Mouse (Mus musculus) embryonic facial prominence, embryonic 14.5 days (tissue): ENCODE measurements around the gene Flnb. TPM values are rescaled to one million over a fixed set of nuclear protein-coding genes. Genes with fewer than 3 reads are reported as not detected.

Experiments
- ATAC-seq: fragments of 200-750 bp; cut with Nextera tagmentation; 2 replicates; pipeline ENCODE4 v1.8.0; 2017; ENCODE audit warnings: low read depth, moderate number of reproducible peaks, moderate TSS enrichment
- DNase-seq: peaks from one replicate; pipeline ENCODE4 v3.0.0-alpha.2; 2015; ENCODE audit warnings: low spot score
- H3K27ac ChIP-seq: fragments of 300-500 bp; sonication (generic); replicated peaks from 2 replicates; pipeline ENCODE4 v1.5.1; 2014; ENCODE audit warnings: low read depth, mild to moderate bottlenecking, low read length, moderate library complexity
- H3K27me3 ChIP-seq: fragments of 300-500 bp; sonication (generic); replicated peaks from 2 replicates; pipeline ENCODE4 v1.6.1; 2014; ENCODE audit warnings: low read length; ENCODE audit not compliant: control insufficient read depth, insufficient read depth
- H3K36me3 ChIP-seq: fragments of 300-500 bp; sonication (generic); 2 replicates; pipeline ENCODE4 v1.6.1; 2014; ENCODE audit warnings: low read length, mixed read lengths; ENCODE audit not compliant: control insufficient read depth, insufficient read depth
- H3K4me1 ChIP-seq: fragments of 300-500 bp; sonication (generic); 2 replicates; pipeline ENCODE4 v1.6.1; 2014; ENCODE audit warnings: antibody characterized with exemption, low read length; ENCODE audit not compliant: control insufficient read depth, insufficient read depth
- H3K4me2 ChIP-seq: fragments of 300-500 bp; sonication (generic); 2 replicates; pipeline ENCODE4 v1.6.1; 2014; ENCODE audit warnings: low read depth, mild to moderate bottlenecking, low read length, moderate library complexity, mixed read lengths
- H3K4me3 ChIP-seq: fragments of 300-500 bp; sonication (generic); 2 replicates; pipeline ENCODE4 v1.5.1; 2014; ENCODE audit warnings: low read depth, mild to moderate bottlenecking, low read length
- H3K9ac ChIP-seq: fragments of 300-500 bp; sonication (generic); 2 replicates; pipeline ENCODE4 v1.6.1; 2014; ENCODE audit warnings: low read depth, mild to moderate bottlenecking, low read length, moderate library complexity, mixed read lengths
- H3K9me3 ChIP-seq: fragments of 300-500 bp; sonication (generic); 2 replicates; pipeline ENCODE4 v1.6.1; 2016; ENCODE audit warnings: low read length; ENCODE audit not compliant: control insufficient read depth
- WGBS: fragments of 180-500 bp; shearing (Covaris S2); extraction: QIAGEN DNeasy Blood & Tissue Kit; methylation state at CpG from one replicate; pipeline ENCODE4 v1.1.7; 2014; 5-methylcytosine and 5-hydroxymethylcytosine counted together
- polyA plus RNA-seq: library from polyadenylated mRNA; unstranded; fragments of >200 nt; fragmentation: Nextera tagmentation; extraction: Ambion mirVana; gene quantifications from 2 replicates; pipeline ENCODE4 v1.2.1, GENCODE M21; 2014

The Flnb gene
- polyA plus RNA-seq, 1 experiment from 2014 or later, result 26.7 TPM

DNA sequence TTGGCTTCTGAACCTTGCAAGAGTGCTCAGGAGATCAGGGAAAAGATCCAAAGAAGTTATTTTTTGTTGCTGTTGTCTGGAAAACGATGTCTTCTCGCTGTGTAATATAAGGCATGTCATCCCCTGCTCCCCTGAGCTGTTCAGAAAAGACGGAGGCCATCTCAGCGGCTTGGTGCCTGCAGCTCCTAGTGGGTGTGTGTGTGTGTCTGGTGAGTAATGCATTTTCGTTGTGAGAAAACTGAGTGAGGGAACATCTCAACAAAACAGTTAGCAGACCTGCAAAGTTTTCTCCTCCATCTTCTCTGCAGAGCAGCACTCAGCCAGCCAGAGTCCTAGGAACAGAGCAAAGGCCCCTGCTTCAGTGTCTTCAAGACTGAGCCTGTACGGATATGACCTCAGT is 36.6 kb downstream of the Flnb start:
- ATAC-seq (no peak), DNase-seq (no peak)
- Histone ChIP-seq H3K4me1 (peaks cover 46% of the 10 kb centered on the region), H3K27ac (peak overlapping the region; percentile 23; the same call in 1 of the 2 replicates), H3K9me3 (no peaks in the 10 kb centered on the region), H3K36me3 (no peaks in the 10 kb centered on the region), H3K9ac (no peak overlapping the region), H3K4me3 (no peak overlapping the region), H3K27me3 (no peaks in the 10 kb centered on the region), H3K4me2 (no peak overlapping the region)
- WGBS, result 72% methylated on average over 6 of the region's 6 CpGs

DNA sequence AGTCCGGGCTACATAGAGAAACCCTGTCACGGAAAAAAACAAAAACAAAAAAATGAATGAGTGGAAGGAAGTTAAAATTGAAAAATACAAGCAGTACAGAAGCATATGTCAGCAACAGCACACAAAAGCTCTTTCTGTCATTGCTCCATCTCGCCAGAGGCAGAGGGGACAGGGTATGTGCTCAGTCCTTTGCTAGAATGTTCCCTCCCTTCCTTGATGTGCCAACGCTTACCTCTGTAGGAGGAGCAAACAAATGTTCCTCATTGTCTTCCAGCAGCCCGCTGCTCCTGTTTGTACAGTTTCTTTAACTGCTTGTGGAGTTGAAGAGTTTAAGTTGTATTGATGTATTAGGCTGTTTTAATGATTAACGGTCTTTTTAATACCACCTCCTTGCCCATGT is 37.3 kb downstream of the Flnb start:
- H3K27ac ChIP-seq, result peak overlapping the region; percentile 23; the same call in 1 of the 2 replicates
- H3K9me3 ChIP-seq, result no peaks in the 10 kb centered on the region
- H3K4me3 ChIP-seq, result no peak overlapping the region
- 42% methylated on average over 6 of the region's 6 CpGs for WGBS
- H3K9ac ChIP-seq, result no peak overlapping the region
- peaks cover 46% of the 10 kb centered on the region for H3K4me1 ChIP-seq
- no peak for ATAC-seq
- H3K4me2 ChIP-seq, result no peak overlapping the region
- peak; percentile 36 for DNase-seq
- H3K36me3 ChIP-seq, result no peaks in the 10 kb centered on the region
- no peaks in the 10 kb centered on the region for H3K27me3 ChIP-seq

DNA sequence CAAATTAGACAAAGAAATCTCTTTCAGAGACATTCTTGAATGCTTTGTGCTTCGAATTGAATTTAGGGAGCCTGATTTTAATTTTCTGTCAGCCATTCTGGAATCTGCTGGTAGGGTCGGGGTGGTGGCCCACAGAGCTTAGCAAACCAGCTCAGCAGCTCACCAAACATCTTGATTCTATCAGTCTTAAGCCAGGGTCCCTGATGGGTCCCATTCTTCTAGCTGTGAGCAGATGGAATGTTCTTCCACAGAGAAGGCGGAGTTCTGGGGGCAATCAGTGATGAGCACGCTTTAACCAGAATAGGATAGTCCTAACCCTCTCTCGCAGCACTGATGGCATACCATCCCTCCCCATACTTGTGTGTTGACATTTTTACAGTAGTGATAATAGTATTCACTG is 37.7 kb downstream of the Flnb start:
- peaks cover 43% of the 10 kb centered on the region for H3K4me1 ChIP-seq
- H3K4me2 ChIP-seq, result no peak overlapping the region
- H3K27ac ChIP-seq, result peak overlapping the region; percentile 68
- no peak overlapping the region for H3K9ac ChIP-seq
- no peaks in the 10 kb centered on the region for H3K27me3 ChIP-seq
- no peaks in the 10 kb centered on the region for H3K36me3 ChIP-seq
- H3K9me3 ChIP-seq, result no peaks in the 10 kb centered on the region
- DNase-seq (peak; percentile 59), ATAC-seq (peak; percentile 14; the same call in 1 of the 2 replicates)
- WGBS, result 47% methylated on average over 5 of the region's 5 CpGs
- H3K4me3 ChIP-seq, result no peak overlapping the region

DNA sequence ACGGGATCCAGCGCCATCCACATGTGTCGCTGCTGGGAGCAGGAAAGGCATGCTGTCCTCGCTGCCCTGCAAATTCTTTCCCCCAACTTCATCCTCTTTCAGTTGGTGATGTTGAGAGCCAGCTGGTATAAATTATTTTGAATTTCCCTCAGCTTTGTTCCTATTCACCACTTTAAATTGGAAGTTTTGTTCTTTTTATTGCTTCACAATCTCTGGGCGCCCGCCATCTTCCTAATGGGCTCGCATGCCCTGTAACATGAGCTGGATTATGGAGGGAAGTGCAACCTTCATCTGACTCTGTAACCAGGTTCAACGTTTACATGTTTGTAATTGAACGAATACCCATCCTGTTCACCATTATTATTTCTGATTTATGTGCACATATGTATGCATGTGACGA is 38.6 kb downstream of the Flnb start:
- H3K4me3 ChIP-seq, result no peak overlapping the region
- no peak for ATAC-seq
- no peaks in the 10 kb centered on the region for H3K9me3 ChIP-seq
- 0 out of 2 replicates have a peak overlapping the region, but pooled peaks have one; percentile 20 for H3K4me2 ChIP-seq
- H3K27me3 ChIP-seq, result no peaks in the 10 kb centered on the region
- 43% methylated on average over 10 of the region's 10 CpGs for WGBS
- no peak overlapping the region for H3K9ac ChIP-seq
- H3K4me1 ChIP-seq, result peaks cover 38% of the 10 kb centered on the region
- no peaks in the 10 kb centered on the region for H3K36me3 ChIP-seq
- H3K27ac ChIP-seq, result peak overlapping the region; percentile 68
- DNase-seq, result peak; percentile 32

DNA sequence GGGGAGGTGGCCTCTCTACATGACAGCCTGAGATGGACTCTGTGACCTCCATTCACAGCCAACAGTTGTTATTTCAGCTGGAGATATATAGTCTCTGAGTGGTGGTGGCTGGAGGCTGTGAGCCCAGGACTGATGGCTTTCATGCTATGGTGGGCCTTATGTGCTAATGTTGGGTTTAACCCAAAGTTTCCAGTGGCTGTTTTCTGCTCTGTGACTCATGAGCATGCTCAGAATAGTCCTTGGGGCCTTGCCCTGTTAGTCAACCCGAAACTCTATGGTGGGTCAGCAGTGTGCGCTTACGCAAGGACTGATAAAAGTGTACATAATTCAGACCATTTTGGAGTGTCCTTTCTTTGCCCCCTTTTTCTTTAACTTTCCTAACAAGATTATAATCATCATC is 40.1 kb downstream of the Flnb start:
- Histone ChIP-seq H3K9ac (no peak overlapping the region), H3K27me3 (no peaks in the 10 kb centered on the region), H3K4me3 (no peak overlapping the region), H3K36me3 (no peaks in the 10 kb centered on the region), H3K9me3 (no peaks in the 10 kb centered on the region), H3K27ac (no peak overlapping the region), H3K4me1 (peaks cover 23% of the 10 kb centered on the region), H3K4me2 (no peak overlapping the region)
- WGBS, result 94% methylated on average over 3 of the region's 3 CpGs
- no peak for DNase-seq
- ATAC-seq, result no peak

DNA sequence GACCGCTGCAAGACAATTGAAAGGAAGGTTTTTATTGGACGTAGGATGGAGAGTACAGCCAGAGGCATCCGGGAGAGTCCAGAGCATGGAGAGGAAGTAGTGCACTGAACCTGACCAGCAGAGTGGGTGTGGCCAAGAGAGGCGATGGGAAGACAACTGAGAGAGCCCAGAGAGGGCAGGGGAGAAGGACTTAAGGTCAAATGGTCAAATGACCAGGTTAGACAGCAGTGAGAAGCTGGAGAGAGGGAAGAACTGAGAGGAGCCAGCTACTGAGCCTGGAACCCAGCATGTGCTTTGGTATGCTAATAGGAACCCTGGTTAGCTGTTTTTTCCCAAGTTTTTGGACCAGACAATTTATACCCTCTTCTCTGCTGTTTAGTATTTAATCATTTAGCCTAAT is 40.7 kb downstream of the Flnb start:
- Histone ChIP-seq H3K36me3 (no peaks in the 10 kb centered on the region), H3K27me3 (no peaks in the 10 kb centered on the region), H3K27ac (no peak overlapping the region), H3K9me3 (no peaks in the 10 kb centered on the region), H3K4me3 (no peak overlapping the region), H3K4me2 (no peak overlapping the region), H3K4me1 (peaks cover 26% of the 10 kb centered on the region), H3K9ac (no peak overlapping the region)
- ATAC-seq (no peak), DNase-seq (no peak)
- WGBS, result 65% methylated on average over 4 of the region's 4 CpGs

DNA sequence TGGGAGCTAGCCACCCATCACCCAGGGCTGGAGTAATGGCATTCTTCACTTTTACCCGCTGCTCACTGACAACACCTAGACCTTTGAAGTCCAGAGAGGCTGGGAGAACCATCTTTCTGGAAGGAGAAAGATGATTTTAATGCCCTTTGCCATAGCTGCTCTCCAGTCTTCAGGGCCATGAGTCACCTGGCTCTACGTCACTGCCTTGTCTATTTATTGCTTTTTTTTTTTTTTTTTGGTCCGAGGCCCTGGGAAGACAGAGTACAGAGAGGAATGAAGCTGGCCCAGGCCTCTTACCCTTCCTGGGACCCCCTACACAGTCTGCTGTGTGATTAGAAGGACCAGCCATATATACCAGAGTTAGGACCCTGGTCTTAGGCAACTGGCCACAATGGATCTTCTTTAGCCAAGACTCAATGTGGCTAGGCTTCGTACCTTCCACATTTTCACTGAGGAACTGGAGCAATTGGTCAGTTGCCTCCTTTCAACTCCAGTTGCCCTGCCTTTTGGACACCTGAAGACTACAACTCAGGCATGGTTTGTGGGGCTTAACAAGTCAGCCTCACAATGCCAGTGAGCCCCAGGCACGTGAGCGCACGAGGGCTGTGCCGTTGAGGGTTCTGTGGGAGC is 42.9 kb downstream of the Flnb start:
- Histone ChIP-seq H3K9me3 (no peaks in the 10 kb centered on the region), H3K4me3 (no peak overlapping the region), H3K4me1 (peaks cover 30% of the 10 kb centered on the region), H3K36me3 (no peaks in the 10 kb centered on the region), H3K27me3 (no peaks in the 10 kb centered on the region), H3K27ac (no peak overlapping the region), H3K4me2 (no peak overlapping the region), H3K9ac (no peak overlapping the region)
- no peak for ATAC-seq
- 93% methylated on average over 8 of the region's 8 CpGs for WGBS
- DNase-seq, result no peak

DNA sequence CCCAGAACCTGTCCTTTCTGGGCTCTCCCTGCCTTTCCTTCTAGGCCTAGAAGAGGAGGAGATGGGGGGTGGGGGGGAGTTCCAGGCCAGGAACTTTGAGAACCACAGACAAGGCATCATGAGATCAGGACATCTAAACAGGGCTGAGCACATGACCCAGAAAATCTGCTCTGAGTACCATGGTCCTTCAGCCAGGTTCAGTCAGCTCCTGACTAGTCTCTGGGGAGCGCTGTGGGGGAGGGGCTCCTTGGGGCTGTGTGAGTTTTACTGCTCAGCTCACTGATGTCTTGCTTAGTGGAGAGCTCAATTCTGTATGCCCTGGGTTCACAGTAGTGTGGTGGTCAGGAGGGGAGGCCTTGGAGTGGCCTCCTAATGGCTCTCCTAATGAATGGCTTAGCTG is 43.5 kb downstream of the Flnb start:
- no peaks in the 10 kb centered on the region for H3K9me3 ChIP-seq
- H3K9ac ChIP-seq, result no peak overlapping the region
- DNase-seq, result no peak
- 100% methylated on average over 1 of the region's 1 CpGs for WGBS
- ATAC-seq, result 0 out of 2 replicates have a peak, but pooled peaks have one; percentile 13
- H3K27me3 ChIP-seq, result no peaks in the 10 kb centered on the region
- H3K36me3 ChIP-seq, result no peaks in the 10 kb centered on the region
- no peak overlapping the region for H3K27ac ChIP-seq
- H3K4me3 ChIP-seq, result no peak overlapping the region
- H3K4me2 ChIP-seq, result no peak overlapping the region
- H3K4me1 ChIP-seq, result peaks cover 24% of the 10 kb centered on the region

DNA sequence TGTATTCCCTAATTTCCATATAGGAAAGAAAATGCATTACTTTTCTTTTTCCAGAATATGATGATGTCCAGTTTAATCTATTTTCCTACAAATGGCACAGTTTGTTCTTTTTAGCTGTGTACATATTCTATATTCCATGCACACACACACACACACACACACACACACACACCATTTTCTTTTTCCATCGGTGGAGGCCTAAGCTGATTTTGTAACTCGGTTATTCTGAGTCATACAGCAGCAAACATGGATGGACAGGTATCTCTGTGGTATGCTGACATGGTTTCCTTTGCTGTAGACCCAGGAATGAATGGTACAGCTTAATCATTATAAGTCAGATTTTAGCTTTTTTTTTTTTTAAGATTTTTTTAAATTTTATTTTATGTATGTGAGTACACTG is 44.5 kb downstream of the Flnb start:
- no peak for ATAC-seq

More for the DNA sequence above, 44.5 kb downstream of the Flnb start:
- H3K4me2 ChIP-seq, result no peak overlapping the region
- no peak overlapping the region for H3K4me3 ChIP-seq
- no peaks in the 10 kb centered on the region for H3K27me3 ChIP-seq
- DNase-seq, result no peak
- WGBS, result 87% methylated on average over 2 of the region's 2 CpGs
- no peak overlapping the region for H3K27ac ChIP-seq
- peaks cover 18% of the 10 kb centered on the region for H3K4me1 ChIP-seq
- H3K9ac ChIP-seq, result no peak overlapping the region
- no peaks in the 10 kb centered on the region for H3K36me3 ChIP-seq
- no peaks in the 10 kb centered on the region for H3K9me3 ChIP-seq
